Mouse (Mus musculus) mouse embryonic stem cell (cell line): ENCODE results near the gene Gse1.

Experiments used
- in situ Hi-C, 2 experiments: fragments of 300-500 bp; cut with MboI; formaldehyde crosslinking; loops; 1 replicate in 1 of 2; 3 replicates in 1 of 2; pipeline ENCODE4 v1.14.3; 2019 to 2020; ENCODE audit warnings: low sequenced_read_pairs in 2 of 2, low pct_unique_long_range_greater_than_20kb in 1 of 2, mixed read lengths in 1 of 2; ENCODE audit not compliant: unreplicated experiment in 1 of 2

Gene Gse1

DNA sequence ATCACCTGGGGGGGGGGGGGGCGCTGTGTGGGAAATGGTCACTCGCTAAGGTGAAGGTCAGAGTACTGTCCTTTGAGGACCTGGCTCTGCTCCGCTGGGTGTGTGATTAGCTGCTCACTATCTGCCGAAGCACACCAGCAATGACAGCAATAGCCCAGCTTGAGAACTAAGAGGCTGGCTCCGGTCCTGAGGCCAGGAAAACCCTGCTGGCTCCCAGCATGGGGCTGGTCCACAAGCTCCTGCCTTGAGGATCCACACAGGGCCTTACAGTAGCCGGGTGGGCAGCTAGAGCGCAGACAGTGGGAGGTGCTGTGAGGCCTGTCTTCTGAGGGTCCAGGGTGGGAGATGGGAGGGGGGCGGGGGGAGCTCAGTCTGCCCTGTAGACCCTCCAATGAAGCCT is 79.9 kb downstream of the Gse1 start:
- in situ Hi-C loops, result no loop called here

- in situ Hi-C loops, result no loop called here
Observed at GRCm38 (mm10) chr8:120308553-120308952, 80.3 kb downstream of the Gse1 start.

GRCm38 (mm10) chr8:120309326-120309725 is 81.1 kb downstream of the Gse1 start:
- in situ Hi-C loops, result no loop called here

DNA sequence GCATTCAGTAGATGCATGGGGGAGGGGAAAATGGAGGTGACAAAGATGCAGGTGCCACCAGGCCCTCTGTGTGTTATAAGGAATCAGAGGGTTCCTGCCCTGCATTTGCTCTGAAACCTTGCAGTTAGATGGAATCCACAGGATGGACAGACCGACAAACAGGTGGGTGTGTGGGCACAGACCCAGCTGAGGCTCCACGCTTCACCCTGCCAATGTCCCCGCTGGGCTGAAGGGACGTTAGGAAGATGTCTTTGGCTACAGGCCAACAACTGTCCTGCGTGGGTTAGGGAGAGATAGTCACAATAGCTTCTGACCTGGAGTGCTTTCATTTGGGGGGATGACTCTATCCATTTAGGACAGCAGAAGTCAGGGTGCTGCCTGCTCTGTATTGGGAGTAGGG is 81.8 kb downstream of the Gse1 start:
- in situ Hi-C loops, result no loop called here

- in situ Hi-C loops, result no loop called here
Observed at GRCm38 (mm10) chr8:120312452-120312851, 84.2 kb downstream of the Gse1 start.

GRCm38 (mm10) chr8:120313674-120314073 is 85.4 kb downstream of the Gse1 start:
- in situ Hi-C loops, result no loop called here

DNA sequence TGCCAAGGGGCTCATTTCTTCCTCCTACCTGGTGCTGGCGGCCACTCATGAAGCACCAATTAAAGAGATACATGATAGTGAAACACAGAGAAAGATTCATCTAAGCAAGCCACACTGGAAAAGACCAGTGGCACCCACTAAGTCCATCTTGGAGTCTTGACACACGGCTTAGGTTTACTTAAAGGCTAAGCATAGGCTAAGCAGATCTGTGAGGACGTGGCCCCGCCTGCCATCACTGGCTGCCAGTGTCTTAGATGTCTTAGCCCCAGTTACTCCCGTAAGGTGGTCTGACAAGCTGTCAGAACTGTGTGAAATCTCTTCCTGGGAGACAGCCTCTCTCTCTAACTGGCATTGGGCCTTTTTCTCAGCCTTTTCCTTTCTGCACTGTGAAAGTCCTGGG is 86.7 kb downstream of the Gse1 start:
- in situ Hi-C loops, result no loop called here

- in situ Hi-C loops, result no loop called here
Observed at GRCm38 (mm10) chr8:120315644-120316043, 87.4 kb downstream of the Gse1 start.

GRCm38 (mm10) chr8:120316707-120317106 is 88.5 kb downstream of the Gse1 start:
- in situ Hi-C loops, result no loop called here

- in situ Hi-C loops, result no loop called here
Observed at GRCm38 (mm10) chr8:120317118-120317824, 89.0 kb downstream of the Gse1 start.

DNA sequence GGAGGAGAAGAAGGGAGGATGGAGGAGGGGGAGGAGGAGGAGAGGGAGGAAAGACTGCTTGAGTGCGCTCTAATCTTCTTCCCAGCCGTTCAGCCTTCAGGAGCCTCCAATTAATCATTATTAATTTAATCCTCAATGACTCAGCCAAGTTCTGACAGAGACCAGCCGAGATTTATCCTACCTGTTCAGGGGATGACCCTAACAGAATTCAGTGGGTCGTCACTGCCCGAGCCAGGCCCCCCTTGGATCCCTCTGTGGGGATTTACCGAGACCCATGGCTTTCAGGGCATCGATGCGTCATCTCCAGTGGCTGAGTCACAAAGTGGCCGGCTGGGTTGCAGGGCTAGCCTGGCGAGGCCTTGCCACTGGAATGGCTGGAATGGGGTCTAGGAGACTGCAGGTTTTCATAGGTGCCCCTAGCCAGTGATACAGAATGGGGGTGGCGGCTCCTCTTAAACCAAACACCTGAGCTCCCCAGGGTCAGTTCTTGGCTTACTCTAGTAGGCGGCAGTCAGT is 90.3 kb downstream of the Gse1 start:
- in situ Hi-C loops, result no loop called here

- in situ Hi-C loops, result no loop called here
Observed at GRCm38 (mm10) chr8:120319449-120319848, 91.2 kb downstream of the Gse1 start.

GRCm38 (mm10) chr8:120320146-120320545 is 91.9 kb downstream of the Gse1 start:
- in situ Hi-C loops, result loop anchor here (5.0 to 10.0 kb wide), 2 partner anchors 135 to 292 kb away; no protein-coding TSS in a partner anchor

DNA sequence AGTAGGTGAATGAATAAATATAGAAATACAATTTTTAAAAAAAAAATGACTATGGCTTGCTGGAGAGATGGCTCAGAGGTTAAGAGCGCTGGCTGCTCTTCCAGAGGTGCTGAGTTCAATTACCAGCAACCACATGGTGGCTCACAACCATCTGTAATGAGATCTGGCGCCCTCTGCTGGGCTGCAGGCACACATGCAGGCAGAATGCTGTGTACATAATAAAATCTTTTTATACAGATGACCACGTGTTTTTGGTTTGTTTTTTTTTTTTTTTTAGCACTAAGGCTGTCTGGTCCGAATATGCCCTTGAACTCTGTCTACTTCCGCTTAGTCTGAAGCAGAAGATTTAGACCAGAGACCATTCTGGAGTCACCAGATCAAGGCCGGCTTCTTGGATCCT is 93.5 kb downstream of the Gse1 start:
- in situ Hi-C loops, result loop anchor here (5.0 to 10.0 kb wide), 2 partner anchors 137 to 291 kb away; no protein-coding TSS in a partner anchor

- in situ Hi-C loops, result loop anchor here (5.0 to 10.0 kb wide), 2 partner anchors 138 to 289 kb away; no protein-coding TSS in a partner anchor
Observed at GRCm38 (mm10) chr8:120322956-120323448, 94.7 kb downstream of the Gse1 start.

GRCm38 (mm10) chr8:120324555-120324954 is 96.3 kb downstream of the Gse1 start:
- in situ Hi-C loops, result loop anchor here (5.0 to 10.0 kb wide), 2 partner anchors 140 to 288 kb away; no protein-coding TSS in a partner anchor

DNA sequence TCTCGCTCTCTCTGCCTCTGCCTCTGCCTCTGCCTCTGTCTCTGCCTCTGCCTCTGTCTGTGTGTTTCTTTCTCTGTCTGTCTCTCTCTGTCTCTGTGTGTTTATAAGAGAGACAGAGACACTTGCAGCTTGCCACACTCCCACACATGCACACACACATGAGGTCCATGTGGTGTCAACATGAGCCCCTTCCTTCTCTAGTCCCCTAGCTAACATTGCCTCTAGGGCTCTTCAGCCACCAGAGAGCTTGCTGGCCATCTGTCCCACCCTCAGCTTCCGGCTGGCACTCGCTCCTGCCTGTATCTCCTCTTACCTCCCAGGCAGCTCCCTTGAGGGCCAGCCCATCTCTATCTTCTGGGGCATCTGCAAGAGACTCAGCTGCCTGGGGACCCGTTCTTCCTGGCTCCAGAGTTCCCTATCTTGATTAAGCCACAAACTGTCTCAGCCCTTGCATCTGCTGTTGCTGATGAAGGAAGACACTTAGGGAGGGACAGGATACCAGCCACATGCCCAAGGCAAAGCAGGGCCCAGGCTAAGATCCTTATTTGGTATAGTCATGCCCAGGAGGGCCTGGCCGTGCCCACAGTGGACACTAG is 97.0 kb downstream of the Gse1 start:
- in situ Hi-C loops, result loop anchor here (5.0 to 10.0 kb wide), 2 partner anchors 37 to 140 kb away; no protein-coding TSS in a partner anchor

GRCm38 (mm10) chr8:120327131-120327554 is 98.9 kb downstream of the Gse1 start:
- in situ Hi-C loops, result loop anchor here (5.0 to 10.0 kb wide), 2 partner anchors 35 to 142 kb away; no protein-coding TSS in a partner anchor

GRCm38 (mm10) chr8:120328361-120329022 is 100.2 kb downstream of the Gse1 start:
- in situ Hi-C loops, result loop anchor here (5.0 to 10.0 kb wide), 2 partner anchors 34 to 144 kb away; no protein-coding TSS in a partner anchor
